Mouse (Mus musculus) neural tube, embryonic 10.5 days (tissue): ENCODE data around the gene Pawr.
"Not testable (repeated sequence)": the region's sequence is repeated elsewhere in the genome, so short reads cannot be mapped to it uniquely, and the experiment has no call there.

Source experiments
- DNase-seq: peaks from one replicate; pipeline ENCODE4 v3.0.0-alpha.2; 2017; ENCODE audit warnings: low spot score; ENCODE audit errors: extremely low spot score

The Pawr gene

GRCm38 (mm10) chr10:108433976-108434375 is 102.1 kb downstream of the Pawr start:
- peak; percentile 32 for DNase-seq

GRCm38 (mm10) chr10:108435616-108436015 is 103.7 kb downstream of the Pawr start:
- DNase-seq = no peak

DNA sequence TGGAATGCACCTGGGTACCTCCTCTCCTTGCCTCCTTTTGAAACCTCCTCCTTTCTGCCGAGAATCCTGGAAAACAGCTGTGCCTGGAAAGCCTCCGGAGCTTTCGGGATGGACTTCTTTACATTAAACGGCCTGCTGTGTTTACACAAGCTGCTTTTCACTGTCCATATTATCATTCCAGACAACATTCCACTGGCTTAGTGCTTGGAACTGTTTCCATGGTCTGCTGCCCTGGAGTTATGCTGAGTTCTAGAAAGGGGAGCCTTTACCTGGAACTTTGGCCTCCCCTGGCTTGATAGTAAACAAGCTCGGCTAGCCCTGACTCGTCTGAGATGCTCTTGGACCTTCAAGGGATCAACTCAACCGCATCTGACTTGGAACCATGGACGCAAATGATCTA is 104.4 kb downstream of the Pawr start:
- DNase-seq = no peak

DNA sequence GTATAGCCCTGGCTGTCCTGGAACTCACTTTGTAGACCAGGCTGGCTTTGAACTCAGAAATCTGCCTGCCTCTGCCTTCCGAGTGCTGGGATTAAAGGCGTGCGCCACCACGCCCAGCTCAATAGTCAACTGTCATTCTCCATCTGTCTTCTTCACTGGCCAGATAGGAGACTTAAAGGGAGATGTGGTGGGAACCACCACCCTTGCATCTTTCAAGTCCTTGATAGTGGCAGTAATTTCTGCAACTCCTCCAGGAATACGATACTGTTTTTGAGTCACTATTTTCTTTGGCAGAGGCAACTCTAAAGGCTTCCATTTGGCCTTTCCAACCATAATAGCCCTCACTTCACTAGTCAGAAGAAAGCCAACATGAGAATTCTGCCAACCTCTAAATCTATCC is 108.3 kb downstream of the Pawr start:
- DNase-seq = not testable (repeated sequence)

DNA sequence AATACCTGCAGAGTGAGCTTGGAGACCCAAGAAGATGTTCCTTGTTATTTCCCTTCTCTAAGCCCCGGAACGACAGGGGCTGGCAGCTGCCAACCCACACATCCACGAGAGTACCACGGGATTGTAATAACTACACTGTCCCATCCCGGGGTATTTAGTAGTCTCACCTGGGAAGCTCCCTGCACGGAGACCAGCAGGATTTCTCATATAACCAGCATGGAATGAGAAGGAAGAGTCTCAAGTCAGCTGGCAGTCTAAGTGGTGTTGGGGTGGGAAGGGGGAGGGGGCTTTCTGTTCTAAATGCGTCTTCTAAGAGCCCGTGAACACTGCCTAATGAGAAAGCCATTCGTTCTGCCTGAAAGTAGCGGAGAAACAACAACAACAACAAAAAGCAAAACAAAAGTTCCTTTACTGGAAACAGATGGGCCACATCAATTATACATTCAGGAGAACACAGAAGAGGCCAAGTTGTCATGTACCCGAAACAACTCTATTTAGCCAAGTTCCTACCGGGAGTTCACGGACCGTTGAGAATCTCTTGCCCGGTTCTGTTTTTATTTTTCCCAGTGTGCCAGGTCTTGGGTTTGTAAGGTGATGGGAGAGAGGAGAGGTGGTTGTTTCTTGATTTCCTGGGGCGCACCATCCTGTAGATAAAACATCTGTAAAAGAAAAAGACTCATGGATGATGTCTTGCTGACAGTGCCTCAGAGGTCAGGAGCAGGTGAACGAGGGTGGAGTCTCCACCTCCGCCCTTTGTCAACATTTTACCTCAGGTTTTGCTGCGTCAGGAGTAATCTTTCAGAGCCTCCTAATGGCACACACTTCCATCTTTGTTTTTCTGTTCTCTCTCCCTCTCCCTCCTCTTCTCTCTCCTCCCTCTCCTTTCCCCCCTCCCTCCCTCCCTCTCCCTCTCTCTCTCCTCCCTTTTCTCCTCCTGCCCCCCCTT is 112.3 kb downstream of the Pawr start:
- no peak for DNase-seq

GRCm38 (mm10) chr10:108445123-108445522 is 113.2 kb downstream of the Pawr start:
- no peak for DNase-seq

DNA sequence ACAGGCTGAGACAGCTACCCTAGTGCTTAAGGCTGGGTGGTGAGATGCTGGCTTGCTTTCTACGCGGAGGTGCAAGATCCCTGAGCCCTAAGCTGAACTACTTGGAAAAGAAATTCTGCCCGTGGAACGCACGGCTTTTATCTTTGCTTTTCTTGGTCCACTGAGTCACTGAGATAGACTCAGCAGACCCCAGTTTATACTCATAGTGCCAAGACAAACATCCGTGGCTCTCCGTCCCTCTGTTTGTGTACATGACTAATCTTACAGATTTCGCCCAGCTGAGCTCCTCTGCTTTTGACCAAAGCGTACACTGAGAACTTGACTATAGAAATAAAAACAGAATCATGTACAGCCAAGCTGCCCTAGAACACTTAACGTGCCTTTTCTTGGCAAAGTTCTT is 113.7 kb downstream of the Pawr start:
- DNase-seq = no peak

DNA sequence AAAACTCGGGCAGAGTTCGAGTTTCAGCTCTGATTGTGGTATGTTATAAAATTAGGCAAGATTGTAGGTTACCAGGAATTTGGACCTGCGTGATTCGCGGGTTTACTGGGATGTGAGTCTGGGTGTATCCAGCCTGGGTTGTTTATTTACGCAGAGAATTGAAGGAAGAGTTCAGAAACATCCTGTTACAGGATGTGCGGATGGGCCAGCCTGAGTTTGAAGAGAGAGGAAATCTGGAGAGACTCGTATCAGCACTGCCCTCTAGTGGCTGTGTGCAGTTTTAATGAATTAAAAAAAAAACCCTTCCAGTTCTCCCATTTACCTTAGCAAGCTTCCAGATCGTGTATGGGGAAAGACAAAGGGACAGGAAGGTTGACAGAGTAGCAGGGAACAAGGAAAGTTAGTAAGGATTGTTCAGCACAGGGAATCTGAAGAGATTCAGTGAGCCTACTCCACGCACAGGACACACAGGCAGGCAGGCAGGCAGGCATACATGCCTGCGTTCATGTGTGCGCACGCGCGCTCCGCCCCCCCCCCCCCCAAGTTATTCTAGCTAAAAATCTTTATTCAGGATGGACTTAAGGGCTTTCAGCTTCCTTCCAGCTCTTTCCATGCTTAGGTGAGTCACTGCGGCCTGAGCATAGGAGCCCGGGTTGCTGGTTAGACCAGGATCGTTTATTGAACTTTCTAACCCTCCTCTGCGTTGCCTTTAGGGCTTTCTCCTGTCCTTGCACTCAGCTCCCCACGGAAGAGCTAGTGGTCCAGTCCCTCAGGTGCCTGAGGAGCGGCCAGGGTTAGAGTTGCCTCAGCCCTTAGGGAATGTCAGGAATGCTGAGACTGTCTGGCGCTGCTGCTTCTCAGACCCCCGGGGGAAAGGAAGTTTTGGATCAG is 114.4 kb downstream of the Pawr start:
- peak; percentile 70 for DNase-seq

GRCm38 (mm10) chr10:108447211-108447610 is 115.3 kb downstream of the Pawr start:
- DNase-seq = no peak

- no peak for DNase-seq
Observed at GRCm38 (mm10) chr10:108448421-108448820, 116.5 kb downstream of the Pawr start.

GRCm38 (mm10) chr10:108450401-108450800 is 118.5 kb downstream of the Pawr start:
- DNase-seq = no peak

- no peak for DNase-seq
Observed at GRCm38 (mm10) chr10:108451516-108451915, 119.6 kb downstream of the Pawr start.

- no peak for DNase-seq
Observed at GRCm38 (mm10) chr10:108452421-108452820, 120.5 kb downstream of the Pawr start.

DNA sequence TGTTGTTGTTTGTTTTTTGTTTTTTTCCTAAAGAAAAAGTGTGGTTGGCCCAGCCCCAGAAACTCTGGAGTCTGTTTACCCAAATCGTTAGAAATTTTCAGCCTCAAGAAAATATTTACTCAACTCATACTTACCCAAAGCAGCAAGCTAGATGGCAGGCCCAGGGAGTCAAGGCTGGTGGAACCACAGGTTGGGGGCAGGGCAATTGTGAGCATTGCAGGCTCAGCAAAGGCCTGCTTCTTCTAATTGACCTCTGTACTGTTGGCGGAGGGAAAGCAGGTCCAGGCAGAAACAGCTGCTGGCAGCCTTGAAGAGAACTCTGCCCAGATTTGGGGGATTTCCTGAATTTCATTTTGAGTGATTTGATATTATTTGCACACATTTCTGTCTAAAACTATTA is 121.6 kb downstream of the Pawr start:
- DNase-seq = no peak

GRCm38 (mm10) chr10:108454691-108455117 is 122.8 kb downstream of the Pawr start:
- no peak for DNase-seq

GRCm38 (mm10) chr10:108455204-108455603 is 123.3 kb downstream of the Pawr start:
- DNase-seq = no peak

- DNase-seq = no peak
Observed at GRCm38 (mm10) chr10:108455883-108456282, 124.0 kb downstream of the Pawr start.

GRCm38 (mm10) chr10:108457054-108457453 is 125.1 kb downstream of the Pawr start:
- no peak for DNase-seq

- DNase-seq = no peak
Observed at GRCm38 (mm10) chr10:108461862-108462261, 129.9 kb downstream of the Pawr start.
